19 mouse cellular contexts compared by ENCODE assay signal in the genomic region with DNA sequence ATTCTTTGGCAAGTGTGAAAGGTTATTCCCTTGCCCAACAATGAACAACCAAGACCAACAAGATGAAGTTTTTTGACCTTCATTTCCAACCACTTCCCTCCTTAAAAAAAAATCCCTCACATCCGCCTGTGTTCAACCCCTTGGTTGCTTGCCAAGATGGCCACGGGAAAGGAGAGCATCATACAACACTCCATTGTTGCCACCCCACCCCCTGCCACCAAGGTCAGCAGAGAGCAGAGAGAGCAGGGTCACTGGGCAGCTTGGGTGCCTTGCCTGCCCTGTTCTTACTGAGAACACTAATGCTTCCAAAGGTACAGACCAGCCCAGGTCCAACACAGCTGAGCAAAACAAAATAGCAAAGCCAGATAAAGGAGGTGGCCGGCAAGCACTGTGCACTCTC. TPM values are rescaled to one million over a fixed set of nuclear protein-coding genes. Genes with fewer than 3 reads are reported as not detected.
DNase-seq lines count a peak whose midpoint lies in the region; ATAC-seq lines count a peak whose summit lies in the region.
"Had no signal": no experiment of that assay in that cellular context is flagged by ENCODE, and none has a peak within 500 bp of the region (broad histone marks: within the 10 kb centered on the region; RNA-seq: fewer than 3 reads in every experiment).

No protein-coding gene starts in this region.

- DNase-seq in heart, adult 18-20 months: no peak
- DNase-seq in Muller cell, postnatal 12 days (ENCODE audit: inconsistent ontology term): peak; percentile 69
- no peak for DNase-seq in thymus, postnatal 4 days
- DNase-seq: forebrain, postnatal 0 days; gastrocnemius, postnatal 10 days; kidney, postnatal 25 days; right cerebral cortex, adult 18-20 months; thymus, postnatal 14 days had no signal

- no peak overlapping the region for H3K27ac ChIP-seq in heart, embryonic 16.5 days (ENCODE audit: low read length)
- H3K27ac ChIP-seq in stomach, embryonic 15.5 days: 0 out of 2 replicates have a peak overlapping the region, but pooled peaks have one; percentile 5
- H3K27ac ChIP-seq in neural tube, embryonic 15.5 days (replicated peaks): no peak overlapping the region
- H3K27ac ChIP-seq: left cerebral cortex, adult 2 months; limb, embryonic 15.5 days; neural tube, embryonic 12.5 days had no signal

- no peaks in the 10 kb centered on the region for H3K9me3 ChIP-seq in heart, embryonic 16.5 days (replicated peaks; ENCODE audit: control insufficient read depth, low read length)
- H3K9me3 ChIP-seq in stomach, embryonic 15.5 days: no peaks in the 10 kb centered on the region
- H3K9me3 ChIP-seq in neural tube, embryonic 15.5 days (replicated peaks): no peaks in the 10 kb centered on the region
- H3K9me3 ChIP-seq: limb, embryonic 15.5 days; neural tube, embryonic 12.5 days had no signal

- no peaks in the 10 kb centered on the region for H3K36me3 ChIP-seq in heart, embryonic 16.5 days (ENCODE audit: control insufficient read depth, insufficient read depth)
- no peaks in the 10 kb centered on the region for H3K36me3 ChIP-seq in stomach, embryonic 15.5 days
- no peaks in the 10 kb centered on the region for H3K36me3 ChIP-seq in neural tube, embryonic 15.5 days
- H3K36me3 ChIP-seq: limb, embryonic 15.5 days; neural tube, embryonic 12.5 days had no signal

- peaks cover 14% of the 10 kb centered on the region for H3K4me1 ChIP-seq in heart, embryonic 16.5 days (ENCODE audit: control insufficient read depth, insufficient read depth, low read length)
- 0 out of 2 replicates have a peak, but pooled peaks cover 5% of the 10 kb centered on the region for H3K4me1 ChIP-seq in stomach, embryonic 15.5 days
- no peaks in the 10 kb centered on the region for H3K4me1 ChIP-seq in neural tube, embryonic 15.5 days
- H3K4me1 ChIP-seq: limb, embryonic 15.5 days; neural tube, embryonic 12.5 days had no signal

- no peak overlapping the region for H3K4me3 ChIP-seq in heart, embryonic 16.5 days (ENCODE audit: low read length)
- no peak overlapping the region for H3K4me3 ChIP-seq in stomach, embryonic 15.5 days (replicated peaks)
- no peak overlapping the region for H3K4me3 ChIP-seq in neural tube, embryonic 15.5 days (replicated peaks)
- H3K4me3 ChIP-seq: left cerebral cortex, adult 2 months; limb, embryonic 15.5 days; neural tube, embryonic 12.5 days had no signal

- no peaks in the 10 kb centered on the region for H3K27me3 ChIP-seq in heart, embryonic 16.5 days (ENCODE audit: control insufficient read depth, insufficient read depth, low read length)
- no peaks in the 10 kb centered on the region for H3K27me3 ChIP-seq in stomach, embryonic 15.5 days (replicated peaks)
- H3K27me3 ChIP-seq in neural tube, embryonic 15.5 days (replicated peaks): no peaks in the 10 kb centered on the region
- H3K27me3 ChIP-seq: limb, embryonic 15.5 days; neural tube, embryonic 12.5 days had no signal

- ATAC-seq in heart, embryonic 16.5 days (replicated peaks; ENCODE audit: extremely low read depth, insufficient read depth, low FRiP score): no peak
- ATAC-seq in common myeloid progenitor, adult 5-6 weeks (replicated peaks; ENCODE audit: low read depth, poor library complexity, severe bottlenecking): 0 out of 2 replicates have a peak, but pooled peaks have one; percentile 24
- no peak; the same call in 1 of the 2 replicates for ATAC-seq in stomach, embryonic 15.5 days (ENCODE audit: insufficient read depth, low FRiP score, low read depth)
- no peak for ATAC-seq in neural tube, embryonic 15.5 days (ENCODE audit: low FRiP score)
- ATAC-seq: forebrain, postnatal 0 days; intestine, embryonic 16.5 days; midbrain, embryonic 16.5 days had no signal

- 0 out of 2 replicates have a peak overlapping the region, but pooled peaks have one; percentile 2 for H3K4me2 ChIP-seq in heart, embryonic 16.5 days (ENCODE audit: low read depth, low read length)
- H3K4me2 ChIP-seq in stomach, embryonic 15.5 days: no peak overlapping the region
- no peak overlapping the region for H3K4me2 ChIP-seq in neural tube, embryonic 15.5 days
- H3K4me2 ChIP-seq: limb, embryonic 15.5 days; neural tube, embryonic 12.5 days had no signal

- 18% methylated on average over 3 of the region's 3 CpGs for WGBS in heart, embryonic 16.5 days
- WGBS in stomach, embryonic 15.5 days: 48% methylated on average over 3 of the region's 3 CpGs
- WGBS in neural tube, embryonic 15.5 days: 69% methylated on average over 3 of the region's 3 CpGs

- H3K9ac ChIP-seq in heart, embryonic 16.5 days (ENCODE audit: low read length): no peak overlapping the region
- H3K9ac ChIP-seq in stomach, embryonic 15.5 days: no peak overlapping the region
- H3K9ac ChIP-seq in neural tube, embryonic 15.5 days (replicated peaks): no peak overlapping the region
- H3K9ac ChIP-seq: forebrain, postnatal 0 days; limb, embryonic 15.5 days; neural tube, embryonic 12.5 days had no signal

RNA-seq across cellular contexts. Expression of a gene that starts 7.6 kb away (rescaled TPM):
- polyA plus RNA-seq in heart, embryonic 16.5 days (2015; fragmentation: Nextera tagmentation; extraction: Ambion mirVana): 47.6 and 84.1 TPM in 2 replicates
- 10 to 100 TPM; 49.7 to 55.1 TPM for total RNA-seq in heart, adult 18-20 months (2021)
- total RNA-seq in common myeloid progenitor, adult 5-6 weeks (2017): not detected in 2 replicates
- polyA plus RNA-seq in stomach, embryonic 15.5 days (2015; fragmentation: Nextera tagmentation; extraction: Ambion mirVana): not detected in 2 replicates
- 0.15 and 0.19 TPM in 2 replicates for polyA plus RNA-seq in neural tube, embryonic 15.5 days (2015; fragmentation: Nextera tagmentation; extraction: Ambion mirVana)
- total RNA-seq: forebrain, postnatal 0 days; gastrocnemius, postnatal 10 days; hematopoietic stem cell, adult 5-6 weeks; megakaryocyte progenitor cell, adult 5-6 weeks had no signal
- polyA plus RNA-seq: forebrain, postnatal 0 days; intestine, embryonic 16.5 days; limb, embryonic 15.5 days; midbrain, embryonic 16.5 days had no signal

RNA-seq across cellular contexts. Expression of a gene that starts 11.4 kb away (rescaled TPM):
- polyA plus RNA-seq in heart, embryonic 16.5 days (2015; fragmentation: Nextera tagmentation; extraction: Ambion mirVana): 21.9 and 23.0 TPM in 2 replicates
- total RNA-seq in heart, adult 18-20 months (2021): under 1 TPM in 1 of 2 experiments, not detected in 1; 0.33 TPM
- 29.3 and 31.6 TPM in 2 replicates for total RNA-seq in common myeloid progenitor, adult 5-6 weeks (2017)
- 34.9 and 38.9 TPM in 2 replicates for polyA plus RNA-seq in stomach, embryonic 15.5 days (2015; fragmentation: Nextera tagmentation; extraction: Ambion mirVana)
- polyA plus RNA-seq in neural tube, embryonic 15.5 days (2015; fragmentation: Nextera tagmentation; extraction: Ambion mirVana): 5.5 and 12.4 TPM in 2 replicates

RNA-seq across cellular contexts. Expression of a gene that starts 43.1 kb away (rescaled TPM):
- 2.7 and 3.9 TPM in 2 replicates for polyA plus RNA-seq in heart, embryonic 16.5 days (2015; fragmentation: Nextera tagmentation; extraction: Ambion mirVana)
- total RNA-seq in heart, adult 18-20 months (2021): 1 to 10 TPM; 5.9 to 9.5 TPM
- total RNA-seq in common myeloid progenitor, adult 5-6 weeks (2017): 0.24 and 2.7 TPM in 2 replicates
- polyA plus RNA-seq in stomach, embryonic 15.5 days (2015; fragmentation: Nextera tagmentation; extraction: Ambion mirVana): 12.2 and 13.6 TPM in 2 replicates
- 34.4 and 35.0 TPM in 2 replicates for polyA plus RNA-seq in neural tube, embryonic 15.5 days (2015; fragmentation: Nextera tagmentation; extraction: Ambion mirVana)

Comparison
In these comparisons a context has a peak if more than half of its experiments do, and no peak if none do; other contexts are left out.
1. RNA of a gene that starts 7.6 kb away (polyA plus RNA-seq): 47.6 to 84.1 TPM in heart, embryonic 16.5 days; 0.15 to 0.19 TPM in neural tube, embryonic 15.5 days and not detected in stomach, embryonic 15.5 days; every median in the first group is over 10 times any median in the second.